Mouse (Mus musculus) megakaryocyte, embryonic 14.5 days (primary cell): ENCODE measurements around the gene Cog5.

Experiments
- FLI1 ChIP-seq: IDR thresholded peaks from 2 replicates; pipeline ENCODE4 v1.6.1; 2012; ENCODE audit warnings: low read length, inconsistent platforms, mixed read lengths
- GATA1 ChIP-seq: IDR thresholded peaks from 3 replicates; pipeline ENCODE4 v1.6.1; 2012; ENCODE audit warnings: mixed read lengths, low read length, inconsistent platforms, borderline replicate concordance

GRCm38 (mm10) chr12:31701411-31701810, 46.7 kb downstream of the Cog5 start:
- TF ChIP-seq GATA1: no peak
- no peak for TF ChIP-seq FLI1
